Mouse (Mus musculus): Measurements from ENCODE around the gene Gm11214.

Gene Gm11214

GRCm38 (mm10) chr4:63663279-63663678, at the start of gene Gm11214:
Gene Gm11214 (minus strand): TSS chr4:63663379.
- DNase-seq (ENCODE audit: low read depth, low spot score), result no peak

GRCm38 (mm10) chr4:63711886-63712285, 48.7 kb upstream of the Gm11214 start:
- no peak for DNase-seq (ENCODE audit: low read depth, low spot score)

GRCm38 (mm10) chr4:63710431-63711220, 47.4 kb upstream of the Gm11214 start:
- no peak for DNase-seq (ENCODE audit: low read depth, low spot score)

GRCm38 (mm10) chr4:63706279-63706971, 43.2 kb upstream of the Gm11214 start:
- DNase-seq (ENCODE audit: low read depth, low spot score), result no peak

- no peak for DNase-seq (ENCODE audit: low read depth, low spot score)
Measured at GRCm38 (mm10) chr4:63704232-63704631, 41.1 kb upstream of the Gm11214 start.

DNA sequence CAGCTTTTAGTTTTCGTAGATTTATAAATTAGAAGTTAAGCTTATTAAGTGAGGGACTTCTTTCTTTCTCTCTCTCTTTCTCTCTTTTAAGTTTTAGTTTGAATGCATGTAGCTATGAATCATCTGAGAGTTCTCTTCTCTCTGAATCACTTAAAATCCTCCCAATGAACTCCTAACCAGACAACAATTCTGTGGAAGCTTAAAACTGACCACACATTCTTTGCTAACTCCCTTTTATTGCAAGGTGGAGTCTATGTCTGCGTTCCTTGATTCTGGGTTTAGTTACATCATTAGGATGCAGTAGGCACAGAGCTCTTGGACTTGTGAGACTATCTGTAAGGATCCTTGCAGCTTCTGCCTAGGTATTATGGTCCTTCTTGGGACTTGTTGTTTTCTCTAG, 40.5 kb upstream of the Gm11214 start:
- DNase-seq (ENCODE audit: low read depth, low spot score), result no peak

GRCm38 (mm10) chr4:63702006-63702704, 39.0 kb upstream of the Gm11214 start:
- no peak for DNase-seq (ENCODE audit: low read depth, low spot score)

DNA sequence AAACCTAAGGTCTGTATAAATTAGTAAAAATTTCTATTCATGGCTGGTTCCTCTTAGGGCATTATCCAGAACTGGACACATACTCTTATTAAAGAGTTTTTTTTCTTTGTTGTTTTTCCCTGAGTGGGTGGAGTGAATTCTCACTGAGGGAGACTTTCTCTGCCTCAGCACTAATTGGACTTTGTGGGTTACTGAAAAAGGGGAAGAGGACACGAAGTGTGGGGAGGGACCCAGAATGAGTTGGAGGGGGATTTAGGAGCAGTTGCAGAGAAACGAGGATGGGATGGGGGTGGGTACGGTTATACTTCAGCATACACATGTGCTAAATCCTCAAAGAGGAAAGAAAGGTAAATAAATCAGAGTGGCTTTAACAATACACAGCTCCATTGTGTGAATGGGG, 36.6 kb upstream of the Gm11214 start:
- no peak for DNase-seq (ENCODE audit: low read depth, low spot score)

DNA sequence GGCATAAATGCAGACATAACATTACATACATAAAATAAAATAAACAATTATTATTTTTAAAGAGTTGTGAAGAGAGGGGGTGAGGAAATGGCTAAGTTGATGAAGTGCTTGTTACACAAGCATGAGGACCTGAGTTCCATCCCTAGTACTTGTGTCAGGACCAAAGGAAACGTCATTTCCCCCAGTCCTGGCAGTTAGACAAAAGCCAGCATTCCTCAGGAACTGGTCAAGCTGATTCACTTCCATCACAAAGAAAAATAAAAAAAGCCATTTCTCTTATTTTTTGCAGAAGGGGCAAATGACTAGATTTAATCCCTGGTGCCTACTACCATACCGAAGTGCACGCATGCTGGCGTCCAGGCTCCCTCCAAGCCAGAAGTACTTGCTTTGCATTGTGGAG, 33.7 kb upstream of the Gm11214 start:
- DNase-seq (ENCODE audit: low read depth, low spot score), result no peak

DNA sequence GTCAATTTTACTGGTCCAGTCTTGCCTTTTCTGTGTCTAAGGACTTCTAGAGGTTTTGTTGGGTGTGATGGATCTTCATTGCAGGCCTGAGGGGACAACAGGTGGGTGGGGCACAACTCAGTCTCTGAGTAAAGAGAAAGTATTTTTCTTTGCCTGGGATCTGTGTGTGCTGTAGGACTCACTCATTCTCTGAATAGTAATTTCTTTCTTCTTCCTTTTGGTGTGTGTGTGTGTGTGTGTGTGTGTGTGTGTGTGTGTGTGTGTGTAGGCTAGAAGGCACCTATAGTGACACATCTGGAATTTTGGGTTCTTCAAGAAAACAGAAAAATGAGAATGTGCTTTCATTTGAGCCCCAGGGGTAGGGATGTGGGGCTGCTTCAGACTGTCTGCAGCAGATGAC, 29.2 kb upstream of the Gm11214 start:
- no peak for DNase-seq (ENCODE audit: low read depth, low spot score)

DNA sequence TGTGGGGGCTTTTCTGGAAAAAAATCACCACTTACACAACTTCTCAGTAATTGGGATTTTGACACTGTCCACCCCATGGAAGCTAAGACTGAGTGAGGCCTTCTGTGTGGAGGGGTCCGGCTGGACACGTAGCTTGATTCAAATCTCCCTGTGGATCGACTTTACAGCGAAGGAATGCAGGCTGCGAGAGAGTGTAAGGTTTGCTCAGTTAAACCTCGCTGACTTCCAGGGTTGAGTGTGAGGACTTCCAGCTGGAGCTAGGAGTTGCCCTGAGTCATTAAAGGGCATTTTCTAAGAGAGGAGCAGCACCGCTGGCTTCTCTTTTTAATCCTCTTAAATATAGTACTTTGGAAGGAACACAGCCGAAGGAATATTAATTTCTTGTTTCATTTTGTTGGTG, 24.2 kb upstream of the Gm11214 start:
- no peak for DNase-seq (ENCODE audit: low read depth, low spot score)

DNA sequence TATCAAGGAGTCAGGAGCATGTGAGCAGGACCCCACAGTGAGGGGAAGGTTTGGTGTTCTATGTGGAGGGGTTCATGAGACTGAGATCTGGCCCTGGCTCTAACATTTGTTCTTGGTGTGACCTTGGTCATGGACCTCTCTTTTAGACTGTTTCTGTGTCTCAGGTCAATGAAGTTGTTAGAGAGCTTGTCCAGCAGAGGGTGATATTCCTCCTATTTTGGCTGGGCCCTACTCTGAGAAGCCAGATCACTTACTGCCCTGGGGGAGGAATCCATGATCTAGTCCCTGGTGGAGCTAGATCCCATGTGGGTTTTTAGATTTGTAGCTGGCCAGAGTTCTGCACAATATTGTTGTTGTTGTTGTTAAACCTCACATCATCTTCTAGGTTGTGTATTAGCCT, 23.0 kb upstream of the Gm11214 start:
- peak; percentile 55 for DNase-seq (ENCODE audit: low read depth, low spot score)

DNA sequence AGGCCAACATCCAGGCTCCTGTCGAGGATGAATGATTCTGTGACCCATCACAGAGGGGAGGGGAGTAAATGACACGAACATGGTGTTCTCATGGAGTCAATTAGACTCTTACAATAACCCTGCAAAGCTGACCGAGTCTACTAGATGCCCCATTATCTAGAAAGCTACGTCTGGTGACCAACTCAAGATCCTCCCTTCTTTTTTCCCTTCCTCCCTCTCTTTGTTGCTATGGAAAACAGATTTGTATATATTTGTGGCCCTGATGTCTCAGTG, 22.0 kb upstream of the Gm11214 start:
- DNase-seq (ENCODE audit: low read depth, low spot score), result no peak

DNA sequence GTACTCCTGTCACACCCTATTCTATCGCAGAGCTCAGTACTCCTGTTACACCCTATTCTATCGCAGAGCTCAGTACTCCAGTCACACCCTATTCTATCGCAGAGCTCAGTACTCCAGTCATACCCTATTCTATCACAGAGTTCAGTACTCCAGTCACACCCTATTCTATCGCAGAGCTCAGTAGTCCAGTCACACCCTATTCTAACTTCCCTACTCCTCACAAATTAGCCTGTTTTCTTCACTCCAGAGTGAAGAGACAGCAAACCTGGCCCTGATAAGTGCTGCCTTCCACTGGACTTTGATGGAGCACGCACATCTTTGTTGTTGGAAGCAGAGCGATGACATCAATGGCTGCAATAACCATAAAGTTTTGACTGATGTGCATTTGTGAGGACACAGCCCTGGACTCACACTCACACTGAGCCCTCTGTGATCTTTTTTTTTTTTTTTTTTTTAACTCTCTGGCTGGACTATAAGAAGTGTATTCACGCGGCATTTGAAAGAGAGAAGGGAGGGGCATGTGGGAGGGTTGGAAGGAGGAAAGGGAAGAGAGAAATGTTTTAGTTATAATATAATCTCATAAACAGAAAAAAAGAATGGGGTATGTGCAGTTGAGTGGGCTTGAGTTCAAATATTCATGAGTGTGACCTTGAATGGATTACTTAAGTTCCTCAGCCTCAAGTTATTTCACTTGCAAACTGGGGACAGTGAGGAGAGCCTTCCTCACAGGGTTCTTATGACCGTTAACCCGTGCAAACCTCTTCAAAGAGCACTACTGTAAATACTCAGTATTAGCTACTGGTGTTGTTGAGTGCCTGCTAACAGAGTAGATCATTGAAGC, 21.5 kb upstream of the Gm11214 start:
- no peak for DNase-seq (ENCODE audit: low read depth, low spot score)

GRCm38 (mm10) chr4:63683716-63684115, 20.5 kb upstream of the Gm11214 start:
- DNase-seq (ENCODE audit: low read depth, low spot score), result peak; percentile 36

GRCm38 (mm10) chr4:63683056-63683455, 19.9 kb upstream of the Gm11214 start:
- DNase-seq (ENCODE audit: low read depth, low spot score), result no peak

DNA sequence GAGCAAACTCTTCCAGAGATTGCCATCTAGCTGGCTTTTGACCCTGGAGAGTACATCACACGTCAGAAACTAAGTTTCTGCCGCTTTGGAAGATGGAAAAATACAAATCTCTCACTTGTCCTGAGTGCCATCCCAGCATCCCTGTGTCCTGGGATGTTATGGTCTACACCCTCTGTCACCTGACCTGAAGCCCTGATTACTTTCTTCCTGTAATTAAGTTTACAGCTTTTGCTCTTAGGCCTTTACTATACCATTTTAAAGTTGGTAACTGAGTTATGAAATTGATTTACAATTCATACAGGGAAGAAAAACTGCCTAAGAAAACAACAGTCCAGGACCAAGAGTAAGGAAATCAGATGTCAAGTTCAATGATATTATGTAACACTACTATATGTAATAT, 19.3 kb upstream of the Gm11214 start:
- DNase-seq (ENCODE audit: low read depth, low spot score), result no peak

DNA sequence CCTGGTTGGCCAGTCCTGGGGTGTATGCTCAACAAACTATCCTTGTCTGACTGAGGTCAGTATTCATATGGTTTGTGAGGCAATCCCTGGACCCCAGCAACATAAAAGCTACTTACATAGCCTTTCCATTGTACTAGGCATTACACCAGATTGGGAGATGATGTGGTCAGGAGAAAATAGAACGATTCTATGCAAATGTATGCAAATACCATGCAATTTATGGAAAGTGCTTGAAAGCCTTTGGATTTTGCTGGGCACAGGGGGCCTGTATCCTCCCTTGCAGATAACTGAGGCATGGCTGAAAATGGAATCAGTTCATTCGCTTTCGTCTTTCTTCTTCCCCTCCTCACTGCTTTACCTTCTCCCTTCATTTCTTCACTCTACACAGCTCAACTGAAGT, 18.4 kb upstream of the Gm11214 start:
- peak; percentile 20 for DNase-seq (ENCODE audit: low read depth, low spot score)

GRCm38 (mm10) chr4:63675128-63675527, 11.9 kb upstream of the Gm11214 start:
- DNase-seq (ENCODE audit: low read depth, low spot score), result no peak

DNA sequence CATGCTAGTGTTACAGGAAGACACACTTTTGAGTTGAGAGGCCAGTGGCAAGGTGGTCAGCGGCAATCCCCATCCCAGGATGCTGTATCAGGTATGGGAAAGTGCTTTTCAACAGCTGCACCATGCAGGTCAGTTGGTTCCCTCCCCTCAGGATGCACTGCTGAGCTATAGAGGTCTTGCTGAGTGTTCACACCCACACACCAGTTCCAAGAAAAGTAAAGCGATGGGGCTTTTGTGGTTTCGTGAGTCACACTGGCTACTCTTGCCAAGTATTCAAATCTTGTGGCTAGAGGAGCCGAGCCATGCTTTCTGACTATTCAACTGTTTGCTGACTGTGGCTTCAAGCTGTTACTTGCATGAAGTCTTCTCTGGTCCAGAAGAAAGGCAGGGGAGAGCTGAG, 5.1 kb upstream of the Gm11214 start:
- peak; percentile 84 for DNase-seq (ENCODE audit: low read depth, low spot score)

- DNase-seq (ENCODE audit: low read depth, low spot score), result no peak
Measured at GRCm38 (mm10) chr4:63665738-63666137, 2.6 kb upstream of the Gm11214 start.

GRCm38 (mm10) chr4:63661857-63662256, 1.3 kb downstream of the Gm11214 start:
- no peak for DNase-seq (ENCODE audit: low read depth, low spot score)
